Mouse (Mus musculus) liver, embryonic 12.5 days (tissue): ENCODE data around the gene Mark1. TPM values are rescaled to one million over a fixed set of nuclear protein-coding genes. Genes with fewer than 3 reads are reported as not detected.

ENCODE experiments used
- ATAC-seq: fragments of 200-750 bp; cut with Nextera tagmentation; 2 replicates; pipeline ENCODE4 v1.8.0; 2017; ENCODE audit warnings: moderate number of reproducible peaks, mild to moderate bottlenecking, moderate library complexity
- H3K27ac ChIP-seq: fragments of 300-500 bp; sonication (generic); 2 replicates; pipeline ENCODE4 v1.5.1; 2016; ENCODE audit warnings: mild to moderate bottlenecking
- H3K27me3 ChIP-seq: fragments of 300-500 bp; sonication (generic); replicated peaks from 2 replicates; pipeline ENCODE4 v1.6.1; 2016; ENCODE audit warnings: mild to moderate bottlenecking, moderate library complexity
- H3K36me3 ChIP-seq: fragments of 300-500 bp; sonication (generic); 2 replicates; pipeline ENCODE4 v1.6.1; 2016; ENCODE audit warnings: mild to moderate bottlenecking, moderate library complexity
- H3K4me1 ChIP-seq: fragments of 300-500 bp; sonication (generic); 2 replicates; pipeline ENCODE4 v1.6.1; 2016
- H3K4me2 ChIP-seq: fragments of 300-500 bp; sonication (generic); 2 replicates; pipeline ENCODE4 v1.6.1; 2016; ENCODE audit warnings: mild to moderate bottlenecking, moderate library complexity
- H3K4me3 ChIP-seq: fragments of 300-500 bp; sonication (generic); 2 replicates; pipeline ENCODE4 v1.5.1; 2016; ENCODE audit warnings: mild to moderate bottlenecking, moderate library complexity
- H3K9ac ChIP-seq: fragments of 300-500 bp; sonication (generic); 2 replicates; pipeline ENCODE4 v1.6.1; 2016; ENCODE audit warnings: mild to moderate bottlenecking, moderate library complexity
- H3K9me3 ChIP-seq: fragments of 300-500 bp; sonication (generic); replicated peaks from 2 replicates; pipeline ENCODE4 v1.6.1; 2016; ENCODE audit warnings: mild to moderate bottlenecking, moderate library complexity
- WGBS: fragments of 180-500 bp; shearing (Covaris S2); methylation state at CpG from one replicate; pipeline ENCODE4 v1.1.7; 2016; ENCODE audit not compliant: insufficient replicate concordance; 5-methylcytosine and 5-hydroxymethylcytosine counted together
- polyA plus RNA-seq: library from polyadenylated mRNA; unstranded; fragments of >200 nt; fragmentation: Nextera tagmentation; extraction: Ambion mirVana; gene quantifications from 2 replicates; pipeline ENCODE4 v1.2.1, GENCODE M21; 2016

Mark1 gene
- polyA plus RNA-seq, 1 experiment from 2014 or later = 0.30 TPM

DNA sequence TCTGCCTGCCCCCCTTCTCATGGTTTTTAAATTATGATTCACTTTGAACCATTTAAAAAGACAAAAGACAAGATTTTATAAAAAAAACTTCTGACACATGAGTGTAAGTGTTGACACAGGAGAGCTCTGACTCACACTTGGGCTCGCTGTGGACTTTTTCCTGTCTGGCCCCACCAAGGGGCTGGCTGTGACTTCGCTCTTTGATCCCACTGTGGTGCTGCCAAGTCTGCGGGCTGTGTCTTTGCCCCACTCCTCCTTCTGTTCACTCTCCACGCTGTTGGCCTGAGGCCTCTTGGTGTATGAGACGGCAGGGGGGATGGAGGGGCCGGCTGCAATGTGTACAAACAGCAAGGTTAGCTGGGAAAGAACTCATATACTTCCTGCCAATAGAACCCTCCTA is 87.5 kb downstream of the Mark1 start:
- Histone ChIP-seq H3K27me3 (no peaks in the 10 kb centered on the region), H3K36me3 (no peaks in the 10 kb centered on the region), H3K4me1 (no peaks in the 10 kb centered on the region), H3K4me2 (no peak overlapping the region), H3K9ac (no peak overlapping the region), H3K4me3 (no peak overlapping the region), H3K9me3 (no peaks in the 10 kb centered on the region), H3K27ac (no peak overlapping the region)
- WGBS = 70% methylated on average over 6 of the region's 6 CpGs
- ATAC-seq = no peak

DNA sequence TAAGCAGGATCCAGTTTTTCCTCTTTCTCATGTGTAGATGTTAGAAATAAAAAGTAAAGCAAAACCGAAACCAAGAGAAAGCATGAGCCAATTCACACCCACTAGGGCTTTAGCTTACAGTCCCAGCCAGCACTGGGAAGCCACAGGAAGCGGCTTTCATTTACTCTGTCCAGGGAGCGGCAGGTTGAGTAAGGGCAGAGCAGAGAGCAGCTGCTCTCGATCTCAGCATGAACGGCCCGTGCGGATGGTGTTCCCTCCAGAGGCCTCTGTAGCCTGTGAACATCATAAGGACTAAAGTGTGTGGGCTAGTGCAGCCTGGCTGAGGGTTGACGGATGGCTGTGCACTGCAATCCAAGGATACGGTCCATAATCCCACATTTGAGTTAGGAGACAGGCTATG is 90.8 kb downstream of the Mark1 start:
- ATAC-seq = no peak
- Histone ChIP-seq H3K4me3 (no peak overlapping the region), H3K36me3 (no peaks in the 10 kb centered on the region), H3K9me3 (no peaks in the 10 kb centered on the region), H3K4me2 (no peak overlapping the region), H3K27ac (no peak overlapping the region), H3K27me3 (no peaks in the 10 kb centered on the region), H3K4me1 (no peaks in the 10 kb centered on the region), H3K9ac (no peak overlapping the region)
- WGBS = 48% methylated on average over 9 of the region's 9 CpGs

DNA sequence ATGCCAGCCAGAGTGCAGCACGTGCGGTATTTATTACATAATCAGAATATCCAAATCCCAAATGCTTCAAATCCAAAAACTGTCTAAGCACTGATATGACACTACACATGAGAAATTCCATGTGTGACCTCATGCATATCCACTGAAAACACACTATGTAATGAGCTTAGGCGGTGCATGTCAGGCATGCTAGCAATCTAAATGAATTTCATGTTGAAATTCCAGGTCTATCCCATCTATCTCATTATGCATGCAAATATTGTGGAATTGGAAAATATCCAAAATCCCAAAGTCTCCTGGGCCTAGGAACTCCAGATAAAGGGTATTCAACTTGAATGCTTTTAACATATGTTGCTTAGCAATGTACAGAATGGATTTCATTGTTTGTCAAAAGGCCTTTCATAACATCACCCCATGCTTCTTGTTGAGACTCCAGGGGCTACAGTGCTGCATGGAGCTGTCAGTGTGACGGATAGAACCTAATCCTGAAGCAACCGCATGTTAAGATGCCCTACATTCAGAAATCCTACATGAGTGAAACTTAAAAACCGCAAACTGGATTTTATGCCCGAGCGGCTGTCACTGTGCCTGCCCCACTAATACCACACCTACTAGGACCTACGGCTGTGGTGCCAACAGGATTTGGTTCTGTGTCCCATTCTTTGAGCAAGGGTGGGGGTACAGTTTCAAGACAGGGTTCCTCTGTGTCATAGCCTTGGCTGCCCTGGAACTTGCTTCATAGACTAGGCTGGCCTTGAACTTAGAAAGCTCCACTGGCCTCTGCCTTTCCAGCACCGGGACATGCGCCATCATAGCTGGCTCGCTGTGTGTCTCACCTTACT is 93.2 kb downstream of the Mark1 start:
- Histone ChIP-seq H3K9ac (no peak overlapping the region), H3K4me2 (no peak overlapping the region), H3K4me1 (no peaks in the 10 kb centered on the region), H3K4me3 (no peak overlapping the region), H3K27ac (no peak overlapping the region), H3K9me3 (no peaks in the 10 kb centered on the region), H3K36me3 (no peaks in the 10 kb centered on the region), H3K27me3 (no peaks in the 10 kb centered on the region)
- 82% methylated on average over 12 of the region's 12 CpGs for WGBS
- ATAC-seq = no peak

DNA sequence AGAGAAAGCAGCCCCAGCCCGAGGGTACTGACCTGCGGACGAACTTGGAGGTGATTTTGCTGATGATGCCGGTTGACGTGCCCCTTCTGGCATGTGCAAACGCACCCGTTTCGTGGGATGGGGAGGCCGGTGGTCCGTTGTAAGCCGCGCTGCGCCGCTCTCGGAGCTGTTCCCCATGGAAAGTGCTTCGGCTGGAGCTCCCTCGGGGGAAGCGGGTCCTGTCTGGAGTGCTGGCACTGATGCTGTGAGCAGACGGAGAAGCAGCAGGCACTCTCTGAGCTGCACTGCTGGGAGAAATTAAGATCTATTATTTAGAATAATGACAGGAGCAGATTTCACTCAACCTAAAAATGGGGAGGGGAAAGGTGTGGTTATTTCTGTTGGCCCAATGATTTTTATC is 94.0 kb downstream of the Mark1 start:
- H3K4me3 ChIP-seq = no peak overlapping the region
- H3K27me3 ChIP-seq = no peaks in the 10 kb centered on the region
- no peak overlapping the region for H3K4me2 ChIP-seq
- H3K36me3 ChIP-seq = no peaks in the 10 kb centered on the region
- ATAC-seq = no peak
- H3K9me3 ChIP-seq = no peaks in the 10 kb centered on the region
- H3K27ac ChIP-seq = no peak overlapping the region
- H3K9ac ChIP-seq = no peak overlapping the region
- no peaks in the 10 kb centered on the region for H3K4me1 ChIP-seq
- WGBS = 70% methylated on average over 19 of the region's 19 CpGs

DNA sequence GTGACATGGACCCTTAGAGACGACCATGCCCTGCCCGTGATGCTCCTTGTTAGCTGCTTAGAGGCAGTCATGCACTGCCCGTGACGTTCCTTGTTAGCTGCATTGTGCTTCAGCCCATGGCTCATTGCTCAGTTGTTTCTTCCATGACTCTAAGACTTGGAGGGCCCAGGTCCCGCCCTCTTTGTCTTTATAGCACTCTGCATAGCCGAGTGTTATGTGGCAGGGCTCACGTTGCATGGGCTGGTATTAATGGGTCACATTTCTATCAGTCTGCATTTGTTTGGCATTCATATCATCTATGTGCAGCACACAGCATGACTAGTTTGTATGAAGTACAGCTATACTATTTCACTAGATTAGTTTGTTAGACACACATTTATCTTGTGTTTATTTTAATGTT is 95.7 kb downstream of the Mark1 start:
- ATAC-seq = no peak
- H3K4me3 ChIP-seq = no peak overlapping the region
- no peak overlapping the region for H3K4me2 ChIP-seq
- H3K27ac ChIP-seq = no peak overlapping the region
- no peaks in the 10 kb centered on the region for H3K9me3 ChIP-seq
- H3K36me3 ChIP-seq = no peaks in the 10 kb centered on the region
- 68% methylated on average over 7 of the region's 7 CpGs for WGBS
- no peak overlapping the region for H3K9ac ChIP-seq
- H3K4me1 ChIP-seq = no peaks in the 10 kb centered on the region
- no peaks in the 10 kb centered on the region for H3K27me3 ChIP-seq

DNA sequence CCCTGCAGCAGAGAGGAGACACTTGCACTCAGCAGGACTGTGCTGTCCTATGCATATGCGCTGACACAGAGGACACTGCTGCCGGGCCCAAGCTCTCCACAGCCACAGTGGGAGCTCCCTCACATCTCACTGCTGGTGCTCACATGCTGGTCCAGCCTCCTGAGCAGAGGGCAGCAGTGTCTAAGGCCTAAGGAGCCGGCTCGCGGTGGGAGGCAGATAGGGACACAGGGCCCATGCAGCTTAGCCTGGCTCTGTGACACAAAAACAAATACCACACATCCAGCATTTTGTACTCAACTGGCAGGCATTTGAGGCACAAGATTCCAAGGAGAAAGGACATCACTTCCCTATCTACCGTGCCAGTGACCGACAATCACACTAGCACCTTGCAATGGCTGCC is 96.5 kb downstream of the Mark1 start:
- H3K4me3 ChIP-seq = no peak overlapping the region
- no peaks in the 10 kb centered on the region for H3K9me3 ChIP-seq
- no peak overlapping the region for H3K27ac ChIP-seq
- no peaks in the 10 kb centered on the region for H3K4me1 ChIP-seq
- 73% methylated on average over 7 of the region's 7 CpGs for WGBS
- no peak overlapping the region for H3K4me2 ChIP-seq
- H3K27me3 ChIP-seq = no peaks in the 10 kb centered on the region
- H3K36me3 ChIP-seq = no peaks in the 10 kb centered on the region
- no peak for ATAC-seq
- H3K9ac ChIP-seq = no peak overlapping the region

DNA sequence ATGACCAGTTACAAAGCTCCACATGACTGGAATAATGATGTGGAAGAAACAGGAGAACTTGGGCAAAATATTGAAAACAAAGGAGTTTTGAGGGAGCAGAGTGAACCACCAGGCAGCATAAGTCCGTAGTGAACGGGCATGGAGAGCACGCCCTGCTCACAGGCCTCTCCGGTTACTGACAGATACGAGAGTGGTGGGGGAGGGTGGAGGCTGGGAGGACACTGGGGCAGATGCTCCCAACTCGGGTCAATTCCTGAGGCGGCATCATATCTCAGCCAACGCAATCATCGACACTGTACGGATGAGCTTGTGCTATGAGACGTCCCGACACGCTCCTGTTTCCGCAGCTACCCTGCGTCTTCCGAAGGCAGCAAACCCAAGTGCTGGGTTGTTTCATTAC is 102.0 kb downstream of the Mark1 start:
- H3K27ac ChIP-seq = no peak overlapping the region
- no peak overlapping the region for H3K4me2 ChIP-seq
- ATAC-seq = no peak
- no peak overlapping the region for H3K4me3 ChIP-seq
- H3K36me3 ChIP-seq = no peaks in the 10 kb centered on the region
- no peaks in the 10 kb centered on the region for H3K27me3 ChIP-seq
- no peaks in the 10 kb centered on the region for H3K4me1 ChIP-seq
- no peaks in the 10 kb centered on the region for H3K9me3 ChIP-seq
- H3K9ac ChIP-seq = no peak overlapping the region
- 77% methylated on average over 16 of the region's 16 CpGs for WGBS

DNA sequence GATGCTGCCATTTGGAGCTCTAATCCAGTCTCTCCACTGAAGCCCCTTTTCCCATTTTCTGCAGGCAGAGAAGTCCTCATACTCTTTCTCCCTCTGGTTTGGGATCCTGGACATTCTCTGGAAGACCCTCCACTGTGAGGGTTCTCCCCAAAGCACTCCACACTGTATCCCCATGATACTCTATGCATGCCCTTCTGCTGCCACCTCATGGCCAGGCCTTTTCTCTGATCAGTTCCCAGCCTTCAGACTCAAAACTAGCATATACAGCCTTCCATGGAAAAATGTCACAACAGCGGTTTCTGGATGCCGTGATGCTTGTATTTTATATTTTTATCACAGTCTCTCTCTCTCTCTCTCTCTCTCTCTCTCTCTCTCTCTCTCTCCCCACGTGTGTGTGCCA is 107.4 kb downstream of the Mark1 start:
- Histone ChIP-seq H3K4me3 (no peak overlapping the region), H3K4me2 (no peak overlapping the region), H3K9ac (no peak overlapping the region), H3K36me3 (no peaks in the 10 kb centered on the region), H3K4me1 (no peaks in the 10 kb centered on the region), H3K27me3 (no peaks in the 10 kb centered on the region), H3K27ac (no peak overlapping the region), H3K9me3 (no peaks in the 10 kb centered on the region)
- 75% methylated on average over 3 of the region's 3 CpGs for WGBS
- no peak for ATAC-seq

DNA sequence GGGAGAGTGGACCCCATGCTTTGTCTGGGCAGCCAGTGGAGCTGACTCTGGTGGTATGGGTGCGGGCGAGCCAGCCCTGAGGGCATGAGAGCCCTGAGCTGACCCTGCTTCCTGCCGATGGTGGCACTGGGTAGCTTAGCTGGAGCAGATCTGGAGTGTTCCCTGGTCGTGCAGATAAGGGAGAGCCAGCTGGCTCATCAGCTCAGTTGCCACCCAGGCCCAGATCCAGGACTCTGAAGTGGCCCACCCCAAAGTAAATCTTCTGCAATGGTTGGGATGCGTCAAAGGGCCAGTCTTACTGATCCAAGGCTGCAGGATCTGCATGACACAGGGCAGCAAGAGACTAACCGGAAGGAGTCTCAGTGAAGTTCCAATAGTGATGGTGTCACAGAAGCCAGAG is 109.9 kb downstream of the Mark1 start:
- Histone ChIP-seq H3K27ac (no peak overlapping the region), H3K4me1 (no peaks in the 10 kb centered on the region), H3K4me2 (no peak overlapping the region), H3K36me3 (no peaks in the 10 kb centered on the region), H3K27me3 (no peaks in the 10 kb centered on the region; the same call in 1 of the 2 replicates), H3K9me3 (no peaks in the 10 kb centered on the region), H3K9ac (no peak overlapping the region), H3K4me3 (no peak overlapping the region)
- WGBS = 74% methylated on average over 6 of the region's 6 CpGs
- peak; percentile 27; the same call in 1 of the 2 replicates for ATAC-seq

DNA sequence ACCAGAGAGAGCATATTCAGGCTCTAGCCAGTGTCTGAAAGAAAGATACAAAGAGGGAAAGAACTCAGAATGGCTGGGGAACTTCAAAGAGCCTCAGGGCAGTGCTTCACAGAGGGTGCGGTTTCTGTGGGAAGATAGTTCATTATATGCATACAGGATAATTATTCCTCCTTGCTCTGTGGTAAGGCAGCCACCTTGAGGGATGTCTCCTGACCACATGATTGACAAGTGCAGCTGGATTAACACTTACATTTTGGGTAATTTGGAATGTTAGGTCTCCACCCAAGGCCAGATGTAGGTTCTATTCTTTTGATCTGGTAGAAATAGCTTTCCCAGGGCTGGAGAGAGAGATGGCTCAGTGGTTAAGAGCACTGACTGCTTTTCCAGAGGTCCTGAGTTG is 113.2 kb downstream of the Mark1 start:
- Histone ChIP-seq H3K9ac (no peak overlapping the region), H3K4me3 (no peak overlapping the region), H3K36me3 (no peaks in the 10 kb centered on the region), H3K4me1 (0 out of 2 replicates have a peak, but pooled peaks cover 10% of the 10 kb centered on the region), H3K4me2 (no peak overlapping the region), H3K27ac (no peak overlapping the region), H3K27me3 (peaks cover 30% of the 10 kb centered on the region), H3K9me3 (no peaks in the 10 kb centered on the region)
- ATAC-seq = no peak
- WGBS = 66% methylated on average over 1 of the region's 1 CpGs

DNA sequence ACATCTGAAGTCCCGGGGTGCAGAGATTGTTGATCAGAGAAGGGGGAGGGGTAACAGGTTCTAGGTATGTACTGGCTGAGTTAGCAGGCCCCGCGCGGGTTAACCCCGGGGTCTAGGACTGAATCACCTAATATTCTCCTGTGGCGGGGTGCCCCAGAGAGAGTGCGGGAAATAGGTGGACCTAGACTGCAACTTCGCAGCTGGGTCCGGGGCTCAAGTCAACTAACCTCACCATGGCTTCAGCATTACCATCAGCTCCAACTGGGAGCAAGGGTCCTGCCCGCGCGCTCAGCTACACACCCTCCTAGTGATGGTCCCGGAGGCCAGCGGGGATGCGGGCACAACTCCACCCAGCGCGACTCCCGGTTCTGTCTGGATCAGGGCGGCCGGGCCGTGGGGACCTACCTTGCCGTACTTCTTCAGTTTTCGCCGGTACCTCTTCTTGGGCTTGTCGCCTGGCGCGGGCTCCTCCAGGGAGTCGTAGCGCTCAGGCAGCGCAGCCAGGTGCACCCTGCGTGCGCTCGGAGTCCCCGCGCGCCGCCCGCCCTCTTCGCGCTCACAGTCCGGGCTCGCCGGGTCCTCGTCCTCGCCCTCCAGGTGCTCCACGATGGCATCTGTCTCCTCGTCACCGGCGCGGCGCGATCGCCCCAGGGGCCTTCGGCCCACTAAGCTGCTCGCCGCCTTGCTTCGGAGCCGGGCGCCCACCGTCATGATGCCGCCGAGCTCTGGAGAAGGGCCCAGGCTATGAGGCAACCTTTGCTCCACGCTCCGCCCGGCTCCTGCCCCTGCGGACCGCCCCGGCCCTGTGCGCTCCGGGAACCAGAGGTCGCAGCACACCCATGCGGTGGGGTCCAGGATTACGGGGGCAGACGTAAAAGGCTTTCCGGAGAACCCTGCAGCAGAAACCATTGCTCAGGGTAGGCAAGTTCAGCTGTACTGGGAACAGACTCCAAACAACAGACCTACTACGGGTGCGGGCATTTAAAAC is 116.8 kb downstream of the Mark1 start, which contains the start of gene C130074G19Rik:
TSS of gene C130074G19Rik (minus strand) at position 938 of the 988 bp plus-strand sequence.
- 3% methylated on average over 76 of the region's 77 CpGs for WGBS

DNA sequence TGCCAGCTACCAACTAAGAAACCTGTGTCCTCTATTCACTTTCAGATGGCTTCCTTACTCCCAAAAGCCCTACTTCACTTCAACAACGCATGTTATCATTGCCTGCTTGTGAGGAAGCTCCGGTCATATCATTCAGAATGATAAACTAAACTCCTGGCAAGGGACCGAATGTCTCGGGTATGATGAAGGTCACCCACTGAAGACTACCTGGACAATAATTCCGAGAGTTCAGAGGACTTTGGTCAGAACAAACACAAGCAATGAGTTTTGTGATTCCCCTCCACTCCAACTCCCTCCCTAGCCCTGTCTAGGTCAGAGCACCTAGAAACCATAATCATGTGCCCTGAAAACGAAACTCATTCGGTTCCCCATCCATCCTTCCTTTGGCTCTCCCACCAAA is 117.5 kb downstream of the Mark1 start:
- H3K27ac ChIP-seq = no peak overlapping the region
- WGBS = 34% methylated on average over 7 of the region's 7 CpGs
- ATAC-seq = no peak

More for the DNA sequence above, 116.8 kb downstream of the Mark1 start, which contains the start of gene C130074G19Rik:
- H3K9me3 ChIP-seq = no peaks in the 10 kb centered on the region
- peaks cover 38% of the 10 kb centered on the region for H3K27me3 ChIP-seq
- peak; percentile 78 for ATAC-seq
- H3K4me1 ChIP-seq = peaks cover 20% of the 10 kb centered on the region; the same call in 1 of the 2 replicates
- H3K4me2 ChIP-seq = peak within 1 kb of the TSS; percentile 63
- H3K27ac ChIP-seq = 0 out of 2 replicates have a peak within 1 kb of the TSS, but pooled peaks have one; percentile 10
- H3K9ac ChIP-seq = peak within 1 kb of the TSS; percentile 47
- peak within 1 kb of the TSS; percentile 55 for H3K4me3 ChIP-seq
- H3K36me3 ChIP-seq = no peaks in the 10 kb centered on the region

More for the DNA sequence above, 117.5 kb downstream of the Mark1 start:
- Histone ChIP-seq H3K4me3 (peak overlapping the region; percentile 55), H3K4me2 (peak overlapping the region; percentile 63), H3K36me3 (no peaks in the 10 kb centered on the region), H3K27me3 (peaks cover 38% of the 10 kb centered on the region), H3K9me3 (no peaks in the 10 kb centered on the region), H3K9ac (peak overlapping the region; percentile 47; the same call in 1 of the 2 replicates), H3K4me1 (peaks cover 20% of the 10 kb centered on the region; the same call in 1 of the 2 replicates)
